Mouse (Mus musculus) Patski (cell line): ENCODE results near the gene Gm10577. TPM values are rescaled to one million over a fixed set of nuclear protein-coding genes. Genes with fewer than 3 reads are reported as not detected.
A peak's percentile ranks its signal among the peaks of the same experiment; 100 is the strongest.

Experiments
- ATAC-seq: fragments of 100-300 bp; one replicate; pipeline ENCODE4 v1.8.0; 2021
- CTCF ChIA-PET: fragments of 350-600 bp; sonication (Branson Sonifier 250); formaldehyde crosslinking; loops from one replicate; lab custom pipeline; 2022; ENCODE audit warnings: inconsistent platforms; lab: Charles Lee
- POLR2A ChIA-PET: fragments of 350-600 bp; sonication (Branson Sonifier 250); formaldehyde crosslinking; loops from one replicate; lab custom pipeline; 2022; ENCODE audit warnings: antibody characterized with exemption, inconsistent platforms; lab: Charles Lee
- DNase-seq: peaks from one replicate; pipeline ENCODE4 v3.0.0-alpha.2; 2011; ENCODE audit warnings: low read depth, low spot score
- H3K27me3 ChIP-seq: fragments of 371-371 bp; one replicate; pipeline ENCODE4 v1.5.1; 2021
- CTCF ChIP-seq: fragments of 100-300 bp; IDR thresholded peaks from one replicate; pipeline ENCODE4 v1.5.1; 2021
- in situ Hi-C: fragments of 300-500 bp; cut with MboI; formaldehyde crosslinking; loops from 3 replicates; pipeline ENCODE4 v1.11.1; 2018; ENCODE audit warnings: low pct_unique_long_range_greater_than_20kb, mixed read lengths
- polyA plus RNA-seq: library from polyadenylated mRNA; unstranded; gene quantifications from one replicate; pipeline ENCODE4 v1.2.3, GENCODE M21; 2021

The Gm10577 gene
- not detected for polyA plus RNA-seq

- ChIA-PET CTCF (interaction anchor here (1.1 kb wide), 1 partner anchor 12 kb away, joined by 3 read pairs; no protein-coding TSS in a partner anchor), POLR2A (no interaction called here)
- no peak for TF ChIP-seq CTCF
- DNase-seq (no peak), ATAC-seq (no peak)
- H3K27me3 ChIP-seq: no peaks in the 10 kb centered on the region
- in situ Hi-C loops: no loop called here
These were observed at the start of gene Gm10577 for GRCm38 (mm10) chr4:101020596-101020995. Gm10577 (minus strand) TSS chr4:101020696.

GRCm38 (mm10) chr4:101069154-101069971, 48.9 kb upstream of the Gm10577 start:
- TF ChIP-seq CTCF: no peak
- in situ Hi-C loops: no loop called here
- H3K27me3 ChIP-seq: peaks cover 43% of the 10 kb centered on the region
- ATAC-seq (no peak), DNase-seq (no peak)
- CTCF ChIA-PET: no interaction called here
- POLR2A ChIA-PET: no interaction called here

- DNase-seq (no peak), ATAC-seq (peak; percentile 44)
- peaks cover 43% of the 10 kb centered on the region for H3K27me3 ChIP-seq
- CTCF ChIA-PET: no interaction called here
- in situ Hi-C loops: no loop called here
- no peak for TF ChIP-seq CTCF
- POLR2A ChIA-PET: no interaction called here
These were observed 48.3 kb upstream of the Gm10577 start, which contains the start of gene Raver2 for GRCm38 (mm10) chr4:101068786-101069153. Raver2 (plus strand) TSS chr4:101068983.

GRCm38 (mm10) chr4:101066401-101066800, 45.9 kb upstream of the Gm10577 start:
- POLR2A ChIA-PET: no interaction called here
- DNase-seq: no peak
- in situ Hi-C loops: no loop called here
- CTCF ChIA-PET: interaction anchor here (1.0 kb wide), 1 partner anchor 43 kb away, joined by 3 read pairs; no protein-coding TSS in a partner anchor
- no peak for ATAC-seq
- peaks cover 33% of the 10 kb centered on the region for H3K27me3 ChIP-seq
- TF ChIP-seq CTCF: no peak

- H3K27me3 ChIP-seq: peaks cover 9% of the 10 kb centered on the region
- DNase-seq (no peak), ATAC-seq (no peak)
- CTCF ChIA-PET: interaction anchor here (1.0 kb wide), 1 partner anchor 16 kb away, joined by 5 read pairs; no protein-coding TSS in a partner anchor
- POLR2A ChIA-PET: no interaction called here
- in situ Hi-C loops: no loop called here
- no peak for TF ChIP-seq CTCF
These were observed 41.6 kb upstream of the Gm10577 start for GRCm38 (mm10) chr4:101062146-101062545.

- no peak for TF ChIP-seq CTCF
- in situ Hi-C loops: no loop called here
- ChIA-PET CTCF (interaction anchor here (1.2 to 1.6 kb wide), 2 partner anchors 12 to 15 kb away, joined by 3 to 5 read pairs; no protein-coding TSS in a partner anchor), POLR2A (no interaction called here)
- ATAC-seq (no peak), DNase-seq (no peak)
- no peaks in the 10 kb centered on the region for H3K27me3 ChIP-seq
These were observed 26.1 kb upstream of the Gm10577 start for GRCm38 (mm10) chr4:101046576-101046975.

GRCm38 (mm10) chr4:101044149-101044548, 23.7 kb upstream of the Gm10577 start:
- in situ Hi-C loops: no loop called here
- CTCF ChIA-PET: no interaction called here
- TF ChIP-seq CTCF: no peak
- no peak for DNase-seq
- no peak for ATAC-seq
- no peaks in the 10 kb centered on the region for H3K27me3 ChIP-seq
- POLR2A ChIA-PET: no interaction called here

GRCm38 (mm10) chr4:101043691-101044090, 23.2 kb upstream of the Gm10577 start:
- DNase-seq (no peak), ATAC-seq (no peak)
- ChIA-PET CTCF (no interaction called here), POLR2A (no interaction called here)
- H3K27me3 ChIP-seq: no peaks in the 10 kb centered on the region
- no peak for TF ChIP-seq CTCF
- in situ Hi-C loops: no loop called here

- no peaks in the 10 kb centered on the region for H3K27me3 ChIP-seq
- CTCF ChIA-PET: interaction anchor here (1.0 kb wide), 1 partner anchor 12 kb away, joined by 3 read pairs; no protein-coding TSS in a partner anchor
- no peak for TF ChIP-seq CTCF
- no peak for ATAC-seq
- in situ Hi-C loops: no loop called here
- POLR2A ChIA-PET: no interaction called here
- DNase-seq: no peak
These were observed 16.7 kb upstream of the Gm10577 start for GRCm38 (mm10) chr4:101037156-101037555.

GRCm38 (mm10) chr4:101035131-101035530, 14.6 kb upstream of the Gm10577 start:
- ChIA-PET POLR2A (interaction anchor here (0.6 kb wide), 1 partner anchor 445 kb away, joined by 4 read pairs; no protein-coding TSS in a partner anchor), CTCF (interaction anchor here (0.8 kb wide), 1 partner anchor 12 kb away, joined by 3 read pairs; no protein-coding TSS in a partner anchor)
- TF ChIP-seq CTCF: no peak
- no peak for DNase-seq
- H3K27me3 ChIP-seq: no peaks in the 10 kb centered on the region
- ATAC-seq: no peak
- in situ Hi-C loops: no loop called here

GRCm38 (mm10) chr4:101033047-101033446, 12.6 kb upstream of the Gm10577 start:
- CTCF ChIA-PET: no interaction called here
- no peak for ATAC-seq
- no peak for TF ChIP-seq CTCF
- H3K27me3 ChIP-seq: no peaks in the 10 kb centered on the region
- no peak for DNase-seq
- POLR2A ChIA-PET: no interaction called here
- in situ Hi-C loops: no loop called here
